Mouse (Mus musculus) forebrain, embryonic 13.5 days (tissue): Measurements from ENCODE around the gene Nucks1. TPM values are rescaled to one million over a fixed set of nuclear protein-coding genes. Genes with fewer than 3 reads are reported as not detected.
A peak's percentile ranks its signal among the peaks of the same experiment; 100 is the strongest.

Source experiments
- ATAC-seq: fragments of 200-750 bp; cut with Nextera tagmentation; 2 replicates; pipeline ENCODE4 v1.8.0; 2017
- H3K27ac ChIP-seq: fragments of 300-500 bp; sonication (generic); 2 replicates; pipeline ENCODE4 v1.5.1; 2015; ENCODE audit warnings: inconsistent platforms, mild to moderate bottlenecking, moderate library complexity
- H3K27me3 ChIP-seq: fragments of 300-500 bp; sonication (generic); 2 replicates; pipeline ENCODE4 v1.6.1; 2015; ENCODE audit warnings: mild to moderate bottlenecking, inconsistent platforms
- H3K36me3 ChIP-seq: fragments of 300-500 bp; sonication (generic); 2 replicates; pipeline ENCODE4 v1.6.1; 2015; ENCODE audit warnings: mild to moderate bottlenecking, inconsistent platforms; ENCODE audit not compliant: poor library complexity, severe bottlenecking
- H3K4me1 ChIP-seq: fragments of 300-500 bp; sonication (generic); 2 replicates; pipeline ENCODE4 v1.6.1; 2015; ENCODE audit warnings: inconsistent platforms
- H3K4me2 ChIP-seq: fragments of 300-500 bp; sonication (generic); 2 replicates; pipeline ENCODE4 v1.6.1; 2015; ENCODE audit warnings: inconsistent platforms, mild to moderate bottlenecking, moderate library complexity
- H3K4me3 ChIP-seq: fragments of 300-500 bp; sonication (generic); 2 replicates; pipeline ENCODE4 v1.5.1; 2015; ENCODE audit warnings: mild to moderate bottlenecking, inconsistent platforms
- H3K9ac ChIP-seq: fragments of 300-500 bp; sonication (generic); 2 replicates; pipeline ENCODE4 v1.6.1; 2015; ENCODE audit warnings: mild to moderate bottlenecking, inconsistent platforms
- H3K9me3 ChIP-seq: fragments of 300-500 bp; sonication (generic); replicated peaks from 2 replicates; pipeline ENCODE4 v1.6.1; 2016; ENCODE audit warnings: inconsistent platforms
- WGBS: fragments of 180-500 bp; shearing (Covaris S2); methylation state at CpG from one replicate; pipeline ENCODE4 v1.1.7; 2015; 5-methylcytosine and 5-hydroxymethylcytosine counted together
- polyA plus RNA-seq: library from polyadenylated mRNA; unstranded; fragments of >200 nt; fragmentation: Nextera tagmentation; extraction: Ambion mirVana; gene quantifications from 2 replicates; pipeline ENCODE4 v1.2.1, GENCODE M21; 2015

Nucks1 gene
- 83.9 and 86.1 TPM in 2 replicates for polyA plus RNA-seq

GRCm38 (mm10) chr1:131910001-131910648 lies at the start of gene Nucks1:
Gene Nucks1 (plus strand): TSS chr1:131910534.
- Histone ChIP-seq H3K36me3 (no peaks in the 10 kb centered on the region), H3K27me3 (peaks cover 18% of the 10 kb centered on the region; the same call in 1 of the 2 replicates), H3K27ac (peak within 1 kb of the TSS; percentile 99), H3K4me2 (peak within 1 kb of the TSS; percentile 74), H3K4me1 (peaks cover 23% of the 10 kb centered on the region), H3K9ac (peak within 1 kb of the TSS; percentile 96), H3K4me3 (peak within 1 kb of the TSS; percentile 96), H3K9me3 (no peaks in the 10 kb centered on the region)
- under 1% methylated on average over 34 of the region's 35 CpGs for WGBS
- peak; percentile 99 for ATAC-seq

GRCm38 (mm10) chr1:131861811-131862210 lies 48.5 kb upstream of the Nucks1 start:
- Histone ChIP-seq H3K36me3 (no peaks in the 10 kb centered on the region), H3K4me2 (no peak overlapping the region), H3K9me3 (no peaks in the 10 kb centered on the region; the same call in 1 of the 2 replicates), H3K9ac (no peak overlapping the region), H3K4me3 (no peak overlapping the region), H3K27ac (no peak overlapping the region), H3K27me3 (no peaks in the 10 kb centered on the region), H3K4me1 (no peaks in the 10 kb centered on the region)
- no peak for ATAC-seq
- 86% methylated on average over 4 of the region's 4 CpGs for WGBS

DNA sequence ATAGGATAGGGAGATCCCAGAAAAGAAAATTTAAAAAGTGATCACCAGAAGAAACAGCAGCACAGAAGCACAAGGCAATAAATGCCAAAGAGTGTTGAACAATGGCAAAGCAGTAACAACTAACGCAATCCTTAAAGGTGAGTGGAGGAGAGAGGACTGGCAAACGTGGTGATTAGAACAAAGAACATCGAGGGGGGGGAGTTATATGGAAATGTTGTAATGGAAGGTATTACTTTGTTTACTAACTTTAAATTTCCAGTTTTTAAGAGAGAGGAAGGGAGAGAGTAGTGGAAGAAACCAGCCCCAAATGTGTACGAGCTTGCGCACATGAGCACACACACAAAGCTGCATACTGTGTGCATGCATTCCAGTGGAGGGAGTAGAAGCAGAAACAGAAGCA lies 44.7 kb upstream of the Nucks1 start:
- 0 out of 2 replicates have a peak, but pooled peaks cover 8% of the 10 kb centered on the region for H3K27me3 ChIP-seq
- peaks cover 6% of the 10 kb centered on the region for H3K4me1 ChIP-seq
- H3K9me3 ChIP-seq: no peaks in the 10 kb centered on the region
- H3K27ac ChIP-seq: no peak overlapping the region
- H3K4me2 ChIP-seq: no peak overlapping the region
- WGBS: 79% methylated on average over 5 of the region's 5 CpGs
- H3K9ac ChIP-seq: no peak overlapping the region
- H3K4me3 ChIP-seq: no peak overlapping the region
- no peak for ATAC-seq
- H3K36me3 ChIP-seq: no peaks in the 10 kb centered on the region

DNA sequence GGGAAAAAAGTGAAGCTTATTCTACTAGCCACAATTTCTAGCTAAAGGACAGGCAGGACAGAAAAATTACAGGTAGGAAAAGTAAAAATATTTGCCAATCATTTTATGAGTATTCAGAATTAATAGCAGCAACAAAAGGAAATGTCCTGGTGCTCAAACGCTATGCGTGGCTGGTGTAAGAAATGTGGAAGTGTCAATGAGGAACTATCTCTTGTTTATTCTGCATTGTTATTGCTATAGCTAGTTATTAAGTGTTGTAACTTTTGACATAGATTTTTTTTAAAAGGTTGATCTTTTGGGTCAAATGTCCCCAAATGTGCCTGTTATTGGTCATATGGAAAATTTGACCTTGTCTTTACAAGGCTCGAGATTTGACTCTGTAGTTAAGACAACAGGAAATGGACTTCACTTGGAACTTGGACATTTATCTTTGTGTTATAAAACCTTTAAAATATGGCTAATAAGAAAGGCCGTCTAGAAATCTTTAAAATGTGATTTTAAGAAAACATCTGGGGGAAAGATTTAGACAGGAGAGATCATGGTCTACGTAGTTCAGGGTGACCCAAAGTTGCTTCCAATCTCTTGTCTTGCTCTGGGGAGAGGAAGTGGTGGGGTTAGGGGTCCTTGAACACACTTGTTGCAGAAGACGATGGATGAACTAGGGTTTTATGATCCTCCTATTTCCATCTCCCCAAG lies 43.9 kb upstream of the Nucks1 start:
- Histone ChIP-seq H3K4me3 (no peak overlapping the region), H3K36me3 (no peaks in the 10 kb centered on the region), H3K9me3 (no peaks in the 10 kb centered on the region), H3K27ac (no peak overlapping the region), H3K4me2 (no peak overlapping the region), H3K9ac (no peak overlapping the region), H3K27me3 (0 out of 2 replicates have a peak, but pooled peaks cover 8% of the 10 kb centered on the region), H3K4me1 (peaks cover 6% of the 10 kb centered on the region)
- WGBS: 82% methylated on average over 6 of the region's 6 CpGs
- ATAC-seq: peak; percentile 46

- H3K36me3 ChIP-seq: no peaks in the 10 kb centered on the region
- H3K4me2 ChIP-seq: peak within 1 kb of the TSS; percentile 75
- H3K27me3 ChIP-seq: 0 out of 2 replicates have a peak, but pooled peaks cover 8% of the 10 kb centered on the region
- no peak within 1 kb of the TSS for H3K27ac ChIP-seq
- H3K9me3 ChIP-seq: no peaks in the 10 kb centered on the region
- peak within 1 kb of the TSS; percentile 56 for H3K9ac ChIP-seq
- peak within 1 kb of the TSS; percentile 57 for H3K4me3 ChIP-seq
- under 1% methylated on average over 46 of the region's 46 CpGs for WGBS
- peaks cover 6% of the 10 kb centered on the region for H3K4me1 ChIP-seq
- ATAC-seq: peak; percentile 98
Observed at GRCm38 (mm10) chr1:131867093-131867945, 43.0 kb upstream of the Nucks1 start, which contains the start of gene Rab29. Gene Rab29 (plus strand): TSS chr1:131867224.

GRCm38 (mm10) chr1:131867946-131868290 lies 42.4 kb upstream of the Nucks1 start:
- Histone ChIP-seq H3K4me2 (peak overlapping the region; percentile 75), H3K36me3 (no peaks in the 10 kb centered on the region), H3K9me3 (no peaks in the 10 kb centered on the region), H3K27ac (no peak overlapping the region), H3K4me1 (peaks cover 6% of the 10 kb centered on the region), H3K27me3 (0 out of 2 replicates have a peak, but pooled peaks cover 8% of the 10 kb centered on the region), H3K9ac (0 out of 2 replicates have a peak overlapping the region, but pooled peaks have one; percentile 56), H3K4me3 (peak overlapping the region; percentile 57)
- 30% methylated on average over 10 of the region's 10 CpGs for WGBS
- ATAC-seq: no peak

DNA sequence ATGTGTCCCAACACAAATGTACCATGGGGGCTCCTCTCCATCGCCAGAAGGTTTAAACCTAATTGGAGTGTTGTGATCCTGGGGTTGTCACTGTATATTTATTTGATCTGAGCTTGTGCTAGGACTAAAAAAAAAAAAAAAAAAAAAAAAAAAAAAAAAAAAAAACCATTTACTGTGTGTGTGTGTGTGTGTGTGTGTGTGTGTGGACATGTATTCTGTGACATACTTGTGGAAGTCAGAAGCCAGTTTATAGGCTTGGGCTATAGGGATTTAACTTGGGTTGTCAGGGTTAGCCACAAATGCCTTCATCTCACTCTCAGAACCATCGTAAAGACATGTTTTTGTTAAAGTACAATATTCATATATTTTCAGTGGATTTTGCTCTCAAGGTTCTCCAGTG lies 40.8 kb upstream of the Nucks1 start:
- 87% methylated on average over 2 of the region's 2 CpGs for WGBS
- no peak overlapping the region for H3K4me3 ChIP-seq
- no peaks in the 10 kb centered on the region for H3K36me3 ChIP-seq
- H3K4me2 ChIP-seq: no peak overlapping the region
- peaks cover 6% of the 10 kb centered on the region for H3K4me1 ChIP-seq
- 0 out of 2 replicates have a peak, but pooled peaks cover 8% of the 10 kb centered on the region for H3K27me3 ChIP-seq
- H3K27ac ChIP-seq: no peak overlapping the region
- H3K9ac ChIP-seq: no peak overlapping the region
- H3K9me3 ChIP-seq: no peaks in the 10 kb centered on the region
- no peak for ATAC-seq

DNA sequence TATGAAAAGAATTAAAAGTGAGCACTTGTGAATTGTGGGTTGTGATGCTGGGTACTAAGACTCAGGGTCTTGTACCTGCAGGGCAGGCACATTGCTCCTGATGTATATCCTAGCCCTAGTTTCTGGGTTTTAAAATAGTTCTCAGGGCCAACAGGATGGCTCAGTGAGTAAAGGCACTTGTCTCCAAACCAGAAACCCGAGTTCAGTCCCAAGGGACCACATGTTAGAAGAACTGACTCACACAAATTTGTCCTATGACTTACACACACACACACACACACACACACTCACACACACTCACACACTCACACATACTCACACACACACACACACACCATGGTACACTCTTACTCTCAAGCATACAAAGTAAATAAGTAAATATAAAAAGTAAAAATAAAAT lies 37.5 kb upstream of the Nucks1 start:
- Histone ChIP-seq H3K27ac (no peak overlapping the region), H3K36me3 (no peaks in the 10 kb centered on the region), H3K4me2 (no peak overlapping the region), H3K9ac (no peak overlapping the region), H3K4me3 (no peak overlapping the region), H3K4me1 (peaks cover 1% of the 10 kb centered on the region; the same call in 1 of the 2 replicates), H3K9me3 (no peaks in the 10 kb centered on the region), H3K27me3 (0 out of 2 replicates have a peak, but pooled peaks cover 4% of the 10 kb centered on the region)
- ATAC-seq: no peak
- WGBS: 72% methylated on average over 1 of the region's 1 CpGs

DNA sequence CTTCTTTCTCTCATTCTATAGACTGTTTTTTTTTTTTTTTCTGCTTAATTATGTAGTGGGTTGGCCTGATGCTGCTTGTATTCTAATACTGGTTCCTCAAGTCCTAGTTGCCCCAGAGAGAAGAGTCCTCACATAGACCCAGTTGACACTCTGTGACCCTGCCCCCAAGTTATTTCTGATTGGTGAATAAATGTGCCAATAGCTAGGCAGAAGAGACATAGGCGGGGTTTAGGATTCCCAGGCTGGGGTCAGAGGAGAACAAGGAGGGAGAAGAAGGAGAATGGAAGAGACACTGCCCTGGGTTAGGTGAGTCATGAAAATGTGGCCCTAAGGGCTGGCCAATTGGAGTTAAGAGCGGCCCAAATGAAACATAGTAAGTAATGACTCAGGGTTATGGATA lies 30.5 kb upstream of the Nucks1 start:
- Histone ChIP-seq H3K27me3 (no peaks in the 10 kb centered on the region), H3K9ac (no peak overlapping the region), H3K9me3 (no peaks in the 10 kb centered on the region), H3K36me3 (no peaks in the 10 kb centered on the region), H3K4me3 (no peak overlapping the region), H3K4me1 (no peaks in the 10 kb centered on the region), H3K4me2 (no peak overlapping the region), H3K27ac (no peak overlapping the region)
- 81% methylated on average over 2 of the region's 2 CpGs for WGBS
- no peak for ATAC-seq

DNA sequence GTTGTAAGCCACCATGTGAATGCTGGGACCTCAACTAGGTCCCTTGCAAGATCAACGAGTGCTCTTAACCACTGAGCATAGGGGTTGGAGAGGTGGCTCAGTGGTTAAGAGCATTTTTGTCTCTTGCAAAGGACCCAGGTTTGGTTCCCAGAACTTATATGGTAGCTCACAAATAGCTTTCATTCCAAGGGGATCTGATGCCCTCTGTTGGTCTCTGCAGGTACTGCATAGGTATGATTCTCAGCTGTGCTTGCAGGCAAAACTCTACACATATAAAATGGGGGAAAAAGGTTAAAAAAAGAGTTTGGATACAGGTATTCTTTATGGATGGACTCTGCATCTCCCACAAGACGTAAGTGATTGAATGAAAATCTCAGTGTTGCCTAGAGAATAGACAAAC lies 27.5 kb upstream of the Nucks1 start:
- no peak for ATAC-seq
- 63% methylated on average over 2 of the region's 2 CpGs for WGBS
- H3K9ac ChIP-seq: no peak overlapping the region
- no peak overlapping the region for H3K4me3 ChIP-seq
- no peak overlapping the region for H3K27ac ChIP-seq
- no peaks in the 10 kb centered on the region for H3K27me3 ChIP-seq
- H3K4me2 ChIP-seq: no peak overlapping the region
- H3K4me1 ChIP-seq: peaks cover 4% of the 10 kb centered on the region; the same call in 1 of the 2 replicates
- no peaks in the 10 kb centered on the region for H3K9me3 ChIP-seq
- H3K36me3 ChIP-seq: no peaks in the 10 kb centered on the region

GRCm38 (mm10) chr1:131886173-131886572 lies 24.2 kb upstream of the Nucks1 start:
- ATAC-seq: 0 out of 2 replicates have a peak, but pooled peaks have one; percentile 36
- Histone ChIP-seq H3K9ac (no peak overlapping the region), H3K27ac (no peak overlapping the region), H3K27me3 (no peaks in the 10 kb centered on the region), H3K4me3 (no peak overlapping the region), H3K4me2 (no peak overlapping the region), H3K9me3 (no peaks in the 10 kb centered on the region), H3K4me1 (peaks cover 4% of the 10 kb centered on the region; the same call in 1 of the 2 replicates), H3K36me3 (no peaks in the 10 kb centered on the region)
- 42% methylated on average over 2 of the region's 2 CpGs for WGBS
